Mouse (Mus musculus): ENCODE data around the gene Snrnp48. TPM values are rescaled to one million over a fixed set of nuclear protein-coding genes. Genes with fewer than 3 reads are reported as not detected.

The Snrnp48 gene
- total RNA-seq, 2 experiments from 2014 or later = 8.1 to 11.7 TPM

DNA sequence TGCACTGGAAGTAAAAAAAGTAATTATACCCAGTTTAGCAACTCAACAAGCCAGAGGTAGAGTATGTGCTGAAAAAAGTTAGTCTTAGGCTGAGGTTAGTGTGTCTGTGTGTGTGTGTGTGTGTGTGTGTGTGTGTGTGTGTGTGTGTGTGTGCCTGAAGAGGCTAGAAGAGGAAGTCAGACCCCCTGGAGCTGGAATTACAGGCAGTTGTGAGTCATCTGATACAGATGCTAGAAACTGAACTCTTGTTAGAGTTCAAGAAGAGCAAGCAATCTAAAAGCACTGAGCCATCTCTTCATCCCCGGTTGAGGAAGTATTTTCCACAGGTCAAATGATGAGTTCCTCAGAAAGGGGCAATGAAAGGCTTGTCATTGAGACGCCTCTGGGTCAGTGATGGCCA lies 54.2 kb downstream of the Snrnp48 start:
- no peak for DNase-seq

DNA sequence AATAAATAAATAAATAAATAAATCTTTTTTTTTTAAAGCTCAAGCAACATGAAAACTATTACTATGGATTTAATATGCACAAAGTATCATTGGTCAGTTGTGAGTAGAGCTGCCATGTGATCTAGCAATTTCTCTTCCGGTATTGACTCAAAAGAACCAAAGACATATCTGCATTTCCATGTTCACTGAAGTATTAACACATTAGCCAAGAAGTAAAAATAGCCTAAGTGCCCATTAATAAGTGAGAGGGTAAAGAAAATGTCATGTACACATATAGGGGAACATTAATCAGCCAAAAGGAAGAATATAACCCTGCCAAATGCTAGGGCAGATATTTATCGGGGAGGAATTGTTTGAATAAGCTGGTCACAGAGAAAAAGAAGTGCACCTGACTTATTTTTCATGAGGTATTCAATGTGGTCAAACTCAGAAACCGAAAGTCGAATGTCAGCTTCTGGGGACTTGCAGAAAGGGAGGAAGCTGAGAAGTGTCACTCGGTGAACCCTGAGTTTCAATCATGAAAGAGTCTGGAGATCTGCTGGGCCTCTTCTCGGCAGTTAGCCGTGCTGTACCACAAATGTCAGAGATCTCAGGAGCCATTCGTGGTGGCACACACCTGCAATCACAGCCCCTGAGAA lies 64.4 kb downstream of the Snrnp48 start:
- DNase-seq = no peak

DNA sequence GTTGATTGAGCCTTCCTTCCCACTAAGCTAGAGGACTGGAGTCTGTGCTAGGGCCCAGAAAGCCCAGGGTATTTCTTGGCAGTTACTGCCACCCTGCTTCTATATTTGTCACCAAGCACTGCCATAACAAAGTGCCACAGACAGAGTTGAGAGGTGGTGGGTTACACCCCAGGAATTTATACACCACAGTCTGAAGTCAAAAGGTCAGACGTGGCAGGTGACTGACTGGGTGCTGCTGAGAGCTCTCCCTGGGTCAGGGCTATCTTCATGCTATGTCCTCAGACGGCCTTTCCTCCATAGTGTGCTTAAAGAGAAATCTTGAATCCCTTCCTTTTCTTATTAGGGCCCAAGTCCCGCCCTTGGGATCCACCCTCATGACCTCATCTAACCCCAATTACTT lies 67.9 kb downstream of the Snrnp48 start:
- DNase-seq = no peak

Other genes with a start within 250 kb of the Snrnp48 start
- gene Ssr1, start 210.7 kb upstream of the Snrnp48 start, total RNA-seq (2021) = 10 to 100 TPM; 64.8 to 87.4 TPM
- 10 to 100 TPM; 11.2 to 14.6 TPM for gene Riok1, start 167.9 kb upstream of the Snrnp48 start, total RNA-seq (2021)
- 1 to 10 TPM in 1 of 2 experiments, under 1 TPM in 1; 0.92 to 1.4 TPM for gene Cage1, start 167.9 kb upstream of the Snrnp48 start, total RNA-seq (2021)
- gene Dsp, start 53.6 kb upstream of the Snrnp48 start, total RNA-seq (2021) = under 1 TPM; 0.19 to 0.20 TPM
- gene Bmp6, start 140.2 kb downstream of the Snrnp48 start, total RNA-seq (2021) = 1 to 10 TPM; 7.6 to 9.3 TPM